Mouse (Mus musculus) left cerebral cortex, postnatal 14 days (tissue): ENCODE results near the gene Klk9. TPM values are rescaled to one million over a fixed set of nuclear protein-coding genes. Genes with fewer than 3 reads are reported as not detected.

ENCODE experiments used
- total RNA-seq, 2 experiments: library from RNA; stranded (reverse); gene quantifications; 2 replicates each; pipeline ENCODE4 v1.2.3; 2021

Gene Klk9
- total RNA-seq, 2 experiments from 2014 or later: not detected

Other genes with a start within 250 kb of the Klk9 start
- gene Cd33, start 247.5 kb upstream of the Klk9 start, total RNA-seq: 1 to 10 TPM; 5.7 to 6.1 TPM
- gene Zfp658, start 229.6 kb upstream of the Klk9 start, total RNA-seq: 1 to 10 TPM; 4.9 TPM
- gene Zfp719, start 212.3 kb upstream of the Klk9 start, total RNA-seq: 10 to 100 TPM; 17.6 to 21.3 TPM
- under 1 TPM; 0.17 to 0.20 TPM for gene Zfp819, start 184.7 kb upstream of the Klk9 start, total RNA-seq
- gene Ceacam18, start 157.2 kb upstream of the Klk9 start, total RNA-seq: under 1 TPM in 1 of 2 experiments, not detected in 1; 0.18 TPM
- 1 to 10 TPM; 1.2 to 1.5 TPM for gene Siglece, start 131.7 kb upstream of the Klk9 start, total RNA-seq
- gene Ctu1, start 119.9 kb upstream of the Klk9 start, total RNA-seq: 1 to 10 TPM; 8.2 to 8.9 TPM
- gene Klk14, start 101.5 kb upstream of the Klk9 start, total RNA-seq: not detected
- not detected for gene Klk13, start 79.3 kb upstream of the Klk9 start, total RNA-seq
- gene Klk12, start 23.0 kb upstream of the Klk9 start, total RNA-seq: not detected
- gene Klk11, start 17.3 kb upstream of the Klk9 start, total RNA-seq: not detected
- gene Klk10, start 10.9 kb upstream of the Klk9 start, total RNA-seq: under 1 TPM in 1 of 2 experiments, not detected in 1; 0.40 TPM
- gene Klk8, start 5.7 kb downstream of the Klk9 start, total RNA-seq: 1 to 10 TPM; 3.3 to 5.5 TPM
- not detected for gene Klk7, start 19.4 kb downstream of the Klk9 start, total RNA-seq
- not detected for gene Klk6, start 32.6 kb downstream of the Klk9 start, total RNA-seq
- gene Klk5, start 50.1 kb downstream of the Klk9 start, total RNA-seq: not detected
- not detected for gene Klk4, start 89.3 kb downstream of the Klk9 start, total RNA-seq
- not detected for gene Klk15, start 141.8 kb downstream of the Klk9 start, total RNA-seq
- not detected for gene Klk1b8, start 158.8 kb downstream of the Klk9 start, total RNA-seq
- not detected for gene Klk1b1, start 174.9 kb downstream of the Klk9 start, total RNA-seq
- gene Klk1b9, start 184.2 kb downstream of the Klk9 start, total RNA-seq: not detected
- gene Klk1b11, start 204.0 kb downstream of the Klk9 start, total RNA-seq: not detected
- not detected for gene Klk1b26, start 220.3 kb downstream of the Klk9 start, total RNA-seq